Mouse (Mus musculus) megakaryocyte, adult 5-6 weeks (primary cell): ENCODE measurements around the gene Gm13103. TPM values are rescaled to one million over a fixed set of nuclear protein-coding genes. Genes with fewer than 3 reads are reported as not detected.
"Not testable (repeated sequence)": the region's sequence is repeated elsewhere in the genome, so short reads cannot be mapped to it uniquely, and the experiment has no call there.

Source experiments
- ATAC-seq: 2 replicates; pipeline ENCODE4 v1.8.0; 2016; ENCODE audit warnings: mild to moderate bottlenecking, inconsistent platforms; ENCODE audit not compliant: poor library complexity, severe bottlenecking
- total RNA-seq, 2 experiments: library from RNA; stranded (forward) in 1 of 2; stranded (reverse) in 1 of 2; fragments of 153-499, 151-499 nt in 1 of 2; fragments of 221-1000, 200-1000 nt in 1 of 2; gene quantifications; 2 replicates each; pipeline versions ENCODE4 v1.2.3 to v1.2.4; 2015 to 2017

The Gm13103 gene
- total RNA-seq (2015), result not detected in 2 replicates
- total RNA-seq (2017), result not detected in 2 replicates

GRCm38 (mm10) chr4:143846197-143846596 is at the start of gene Gm13103:
Gene Gm13103 (plus strand): TSS chr4:143846497.
- not testable (repeated sequence) for ATAC-seq

GRCm38 (mm10) chr4:143815993-143816392 is 30.3 kb upstream of the Gm13103 start, which contains the start of gene Gm13084:
Gene Gm13084 (minus strand): TSS chr4:143816093.
- no peak for ATAC-seq

GRCm38 (mm10) chr4:143882371-143882770 is 36.1 kb downstream of the Gm13103 start:
- ATAC-seq, result not testable (repeated sequence)

- ATAC-seq, result not testable (repeated sequence)
Measured at GRCm38 (mm10) chr4:143894406-143894805, 48.1 kb downstream of the Gm13103 start.

GRCm38 (mm10) chr4:143900280-143900679 is 54.0 kb downstream of the Gm13103 start, which contains the start of gene Pramef6:
Gene Pramef6 (minus strand): TSS chr4:143900380.
- not testable (repeated sequence) for ATAC-seq

Other genes starting within 250 kb of the Gm13103 start
- not detected in 2 replicates for gene Gm13083, start 231.5 kb upstream of the Gm13103 start, total RNA-seq (2015)
- 0.07 TPM in 1 of 2 replicates, not detected in the other for gene Gm13083, start 231.5 kb upstream of the Gm13103 start, total RNA-seq (2017)
- not detected in 2 replicates for gene Gm13088, start 189.3 kb upstream of the Gm13103 start, total RNA-seq (2015)
- not detected in 2 replicates for gene Gm13088, start 189.3 kb upstream of the Gm13103 start, total RNA-seq (2017)
- not detected in 2 replicates for gene Gm13089, start 143.8 kb upstream of the Gm13103 start, total RNA-seq (2015)
- gene Gm13089, start 143.8 kb upstream of the Gm13103 start, total RNA-seq (2017), result not detected in 2 replicates
- gene Gm13078, start 127.0 kb upstream of the Gm13103 start, total RNA-seq (2015), result not detected in 2 replicates
- gene Gm13078, start 127.0 kb upstream of the Gm13103 start, total RNA-seq (2017), result not detected in 2 replicates
- not detected in 2 replicates for gene Gm13023, start 57.1 kb upstream of the Gm13103 start, total RNA-seq (2015)
- not detected in 2 replicates for gene Gm13023, start 57.1 kb upstream of the Gm13103 start, total RNA-seq (2017)
- not detected in 2 replicates for gene Gm13084, start 30.4 kb upstream of the Gm13103 start, total RNA-seq (2015)
- gene Gm13084, start 30.4 kb upstream of the Gm13103 start, total RNA-seq (2017), result not detected in 2 replicates
- gene Pramef6, start 53.9 kb downstream of the Gm13103 start, total RNA-seq (2015), result not detected in 2 replicates
- not detected in 2 replicates for gene Pramef6, start 53.9 kb downstream of the Gm13103 start, total RNA-seq (2017)
- gene Pramef25, start 104.5 kb downstream of the Gm13103 start, total RNA-seq (2015), result not detected in 2 replicates
- gene Pramef25, start 104.5 kb downstream of the Gm13103 start, total RNA-seq (2017), result not detected in 2 replicates
- not detected in 2 replicates for gene Gm13101, start 120.5 kb downstream of the Gm13103 start, total RNA-seq (2015)
- not detected in 2 replicates for gene Gm13101, start 120.5 kb downstream of the Gm13103 start, total RNA-seq (2017)
- not detected in 2 replicates for gene Pramef17, start 147.9 kb downstream of the Gm13103 start, total RNA-seq (2015)
- gene Pramef17, start 147.9 kb downstream of the Gm13103 start, total RNA-seq (2017), result not detected in 2 replicates
- gene Pramel4, start 212.6 kb downstream of the Gm13103 start, total RNA-seq (2015), result not detected in 2 replicates
- gene Pramel4, start 212.6 kb downstream of the Gm13103 start, total RNA-seq (2017), result not detected in 2 replicates